Mouse (Mus musculus) heart, postnatal 14 days (tissue): ENCODE results near the gene Eif3c. TPM values are rescaled to one million over a fixed set of nuclear protein-coding genes. Genes with fewer than 3 reads are reported as not detected.

Source experiments
- DNase-seq, 2 experiments: peaks; one replicate each; pipeline ENCODE4 v3.0.0; 2021 to 2022
- intact Hi-C: fragments of 180-260 bp; cut with DNase I; formaldehyde crosslinking; loops from one replicate; pipeline ENCODE4 v1.15.1; 2025
- microRNA-seq, 2 experiments: library from miRNA; unstranded; fragments of <30 nt; microRNA quantifications; one replicate each; pipeline ENCODE4 v1.2.0; 2021 to 2022
- total RNA-seq, 2 experiments: library from RNA; stranded (reverse); gene quantifications; 2 replicates each; pipeline ENCODE4 v1.2.3; 2021

The Eif3c gene
- total RNA-seq, 2 experiments from 2014 or later: 138 to 140 TPM

DNA sequence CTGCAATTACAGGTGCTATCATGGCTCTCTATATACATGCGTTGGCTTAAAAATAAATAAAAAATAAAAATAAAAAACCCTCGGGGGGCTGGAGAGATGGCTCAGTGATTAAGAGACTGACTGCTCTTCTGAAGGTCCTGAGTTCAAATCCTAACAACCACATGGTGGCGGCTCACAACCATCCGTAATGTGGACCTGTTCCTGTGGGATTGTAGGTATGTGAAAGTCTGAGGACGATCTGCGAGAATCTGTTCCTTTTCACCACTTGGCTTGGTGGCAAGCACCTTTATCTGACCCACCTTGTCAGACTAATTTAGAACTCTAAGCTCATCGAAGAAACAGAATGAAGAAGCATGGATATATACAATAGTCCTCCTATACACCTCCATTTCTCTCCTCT is 66.8 kb downstream of the Eif3c start:
- intact Hi-C loops: no loop called here
- DNase-seq: no peak

- no peak for DNase-seq
- intact Hi-C loops: no loop called here
These were observed 68.2 kb downstream of the Eif3c start for GRCm38 (mm10) chr7:126497966-126498365.

- no peak for DNase-seq
- intact Hi-C loops: no loop called here
These were observed 69.7 kb downstream of the Eif3c start for GRCm38 (mm10) chr7:126496475-126496874.

Small RNA genes lying within 50 kb of the gene (microRNA-seq; reads per million reads assigned to microRNA genes)
- 4.6 to 10.7 reads per million in 2 experiments for gene Mir7059

Other genes starting within 250 kb of the Eif3c start
- 10 to 100 TPM in 1 of 2 experiments, 1 to 10 TPM in 1; 2.3 to 13.3 TPM for gene Lat, start 196.8 kb downstream of the Eif3c start, total RNA-seq
- gene Spns1, start 189.0 kb downstream of the Eif3c start, total RNA-seq: 10 to 100 TPM; 36.3 to 38.3 TPM
- gene Nfatc2ip, start 169.7 kb downstream of the Eif3c start, total RNA-seq: 1 to 10 TPM; 5.4 to 7.1 TPM
- gene Cd19, start 151.5 kb downstream of the Eif3c start, total RNA-seq: under 1 TPM; 0.53 to 0.56 TPM
- gene Rabep2, start 137.7 kb downstream of the Eif3c start, total RNA-seq: 1 to 10 TPM; 7.7 TPM
- under 1 TPM; 0.48 to 0.49 TPM for gene Atp2a1, start 103.3 kb downstream of the Eif3c start, total RNA-seq
- 10 to 100 TPM; 44.3 to 44.8 TPM for gene Sh2b1, start 91.0 kb downstream of the Eif3c start, total RNA-seq
- gene Tufm, start 79.0 kb downstream of the Eif3c start, total RNA-seq: 100 to 1,000 TPM; 291 to 309 TPM
- gene Atxn2l, start 63.0 kb downstream of the Eif3c start, total RNA-seq: 10 to 100 TPM; 44.6 to 47.1 TPM
- 1 to 10 TPM in 1 of 2 experiments, under 1 TPM in 1; 0.65 to 1.7 TPM for gene Apobr, start 18.5 kb upstream of the Eif3c start, total RNA-seq
- gene Cln3, start 19.4 kb upstream of the Eif3c start, total RNA-seq: 10 to 100 TPM; 13.2 to 13.3 TPM
- gene Il27, start 28.5 kb upstream of the Eif3c start, total RNA-seq: not detected
- 1 to 10 TPM; 8.7 to 9.2 TPM for gene Nupr1, start 64.5 kb upstream of the Eif3c start, total RNA-seq
- gene Sgf29, start 82.9 kb upstream of the Eif3c start, total RNA-seq: 10 to 100 TPM; 24.6 to 28.6 TPM
- gene Sult1a1, start 110.0 kb upstream of the Eif3c start, total RNA-seq: 10 to 100 TPM; 38.6 to 43.2 TPM
- gene Bola2, start 129.0 kb upstream of the Eif3c start, total RNA-seq: 10 to 100 TPM; 49.2 to 51.2 TPM
- gene Slx1b, start 129.4 kb upstream of the Eif3c start, total RNA-seq: 1 to 10 TPM; 5.7 to 7.7 TPM
- 10 to 100 TPM in 1 of 2 experiments, 1 to 10 TPM in 1; 8.8 to 28.1 TPM for gene Coro1a, start 141.4 kb upstream of the Eif3c start, total RNA-seq
- 10 to 100 TPM; 69.8 to 77.4 TPM for gene Mapk3, start 193.2 kb upstream of the Eif3c start, total RNA-seq
- gene Gdpd3, start 199.9 kb upstream of the Eif3c start, total RNA-seq: 1 to 10 TPM; 3.1 to 3.8 TPM
- gene Ypel3, start 210.5 kb upstream of the Eif3c start, total RNA-seq: 10 to 100 TPM; 62.9 to 77.1 TPM
- gene Tbx6, start 215.1 kb upstream of the Eif3c start, total RNA-seq: under 1 TPM; 0.44 to 0.62 TPM
- gene Ppp4c, start 226.1 kb upstream of the Eif3c start, total RNA-seq: 10 to 100 TPM; 38.8 to 49.6 TPM
- gene Fam57b, start 231.3 kb upstream of the Eif3c start, total RNA-seq: 10 to 100 TPM; 12.9 to 13.7 TPM